Mouse (Mus musculus): Measurements from ENCODE around the gene Ppp3ca.

DNA sequence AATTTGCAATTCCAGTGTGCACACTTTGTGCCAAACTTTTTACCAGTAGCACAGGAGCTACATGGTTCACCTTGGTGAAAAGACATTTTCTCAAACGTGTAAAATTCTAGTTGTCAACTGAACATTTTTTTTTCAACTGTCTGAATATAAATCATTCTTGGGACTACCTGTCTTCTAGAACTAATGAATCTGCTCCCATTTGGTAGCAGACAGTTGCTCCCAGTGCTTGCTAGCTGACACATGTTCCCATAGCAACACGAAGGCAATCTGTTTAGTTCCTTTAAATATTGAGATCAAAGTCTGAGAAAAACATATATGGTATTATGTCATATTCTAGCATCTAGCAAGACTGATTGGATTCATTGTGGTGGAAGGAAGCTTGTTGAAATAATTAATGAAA, 158.5 kb downstream of the Ppp3ca start:
- TF ChIP-seq EP300 (IDR thresholded peaks at IDR 0.05; ENCODE audit: insufficient read depth, low read depth, low read length), result no peak
- no peak for TF ChIP-seq POLR2A (IDR thresholded peaks at IDR 0.05; ENCODE audit: insufficient read depth, low read length)

Measured in ES-Bruce4 (cell line).